Mouse (Mus musculus) large intestine, adult 2 months (tissue): Measurements from ENCODE around the gene Rps6kb2. TPM values are rescaled to one million over a fixed set of nuclear protein-coding genes. Genes with fewer than 3 reads are reported as not detected.

Experiments used
- DNase-seq: peaks from one replicate; pipeline ENCODE4 v3.0.0-alpha.2; 2012; ENCODE audit warnings: low read depth, low spot score
- WGBS: fragments of 180-500 bp; shearing (Covaris S2); methylation state at CpG from one replicate; pipeline ENCODE4 v1.1.7; 2018; 5-methylcytosine and 5-hydroxymethylcytosine counted together
- polyA plus RNA-seq: library from polyadenylated mRNA; depleted of rRNA; stranded (reverse); fragments of >200 nt; gene quantifications from 2 replicates; pipeline ENCODE4 v1.2.3, GENCODE M21; 2012; rRNA removed

Gene Rps6kb2
- 37.5 and 49.3 TPM in 2 replicates for polyA plus RNA-seq

GRCm38 (mm10) chr19:4162646-4163542 lies at the start of gene Rps6kb2:
TSS of gene Rps6kb2 (minus strand) at chr19:4163354.
- peak; percentile 85 for DNase-seq
- WGBS, result 7% methylated on average over 42 of the region's 42 CpGs

- WGBS, result 81% methylated on average over 4 of the region's 4 CpGs
- no peak for DNase-seq
Observed at GRCm38 (mm10) chr19:4211891-4212588, 48.9 kb upstream of the Rps6kb2 start.

- WGBS, result 79% methylated on average over 5 of the region's 5 CpGs
- no peak for DNase-seq
Observed at GRCm38 (mm10) chr19:4208563-4208962, 45.4 kb upstream of the Rps6kb2 start.

- no peak for DNase-seq
- 6% methylated on average over 2 of the region's 2 CpGs for WGBS
Observed at GRCm38 (mm10) chr19:4206971-4207370, 43.8 kb upstream of the Rps6kb2 start.

GRCm38 (mm10) chr19:4204889-4205288 lies 41.7 kb upstream of the Rps6kb2 start:
- 51% methylated on average over 4 of the region's 4 CpGs for WGBS
- DNase-seq, result no peak

- 71% methylated on average over 13 of the region's 13 CpGs for WGBS
- DNase-seq, result no peak
Observed at GRCm38 (mm10) chr19:4203604-4204326, 40.6 kb upstream of the Rps6kb2 start.

GRCm38 (mm10) chr19:4203148-4203547 lies 40.0 kb upstream of the Rps6kb2 start:
- 38% methylated on average over 3 of the region's 3 CpGs for WGBS
- DNase-seq, result no peak

- 28% methylated on average over 7 of the region's 7 CpGs for WGBS
- DNase-seq, result no peak
Observed at GRCm38 (mm10) chr19:4202149-4202548, 39.0 kb upstream of the Rps6kb2 start.

GRCm38 (mm10) chr19:4201291-4201909 lies 38.2 kb upstream of the Rps6kb2 start, which contains the start of gene Rad9a:
TSS of gene Rad9a (minus strand) at chr19:4201662.
- DNase-seq, result peak; percentile 95
- WGBS, result under 1% methylated on average over 34 of the region's 34 CpGs

- 55% methylated on average over 3 of the region's 3 CpGs for WGBS
- no peak for DNase-seq
Observed at GRCm38 (mm10) chr19:4197180-4197579, 34.0 kb upstream of the Rps6kb2 start.

- WGBS, result 5% methylated on average over 5 of the region's 5 CpGs
Observed at GRCm38 (mm10) chr19:4196548-4196947, 33.4 kb upstream of the Rps6kb2 start.

GRCm38 (mm10) chr19:4196048-4196447 lies 32.9 kb upstream of the Rps6kb2 start:
- WGBS, result 30% methylated on average over 2 of the region's 2 CpGs
- DNase-seq, result no peak

More at GRCm38 (mm10) chr19:4196548-4196947, 33.4 kb upstream of the Rps6kb2 start:
- DNase-seq, result no peak

- WGBS, result 70% methylated on average over 12 of the region's 12 CpGs
- DNase-seq, result no peak
Observed at GRCm38 (mm10) chr19:4194776-4195650, 31.9 kb upstream of the Rps6kb2 start.

GRCm38 (mm10) chr19:4194021-4194724 lies 31.0 kb upstream of the Rps6kb2 start:
- WGBS, result 81% methylated on average over 8 of the region's 8 CpGs
- no peak for DNase-seq

- 38% methylated on average over 6 of the region's 6 CpGs for WGBS
Observed at GRCm38 (mm10) chr19:4193129-4193528, 30.0 kb upstream of the Rps6kb2 start.

GRCm38 (mm10) chr19:4192251-4192985 lies 29.3 kb upstream of the Rps6kb2 start:
- DNase-seq, result no peak
- under 1% methylated on average over 52 of the region's 52 CpGs for WGBS

More at GRCm38 (mm10) chr19:4193129-4193528, 30.0 kb upstream of the Rps6kb2 start:
- DNase-seq, result no peak

- WGBS, result under 1% methylated on average over 47 of the region's 47 CpGs
- DNase-seq, result peak; percentile 85
Observed at GRCm38 (mm10) chr19:4191528-4192250, 28.5 kb upstream of the Rps6kb2 start, which contains the start of gene Ppp1ca. TSS of gene Ppp1ca (plus strand) at chr19:4192065.
